Comparison of ENCODE assay signal across 34 mouse cellular contexts in the genomic region with DNA sequence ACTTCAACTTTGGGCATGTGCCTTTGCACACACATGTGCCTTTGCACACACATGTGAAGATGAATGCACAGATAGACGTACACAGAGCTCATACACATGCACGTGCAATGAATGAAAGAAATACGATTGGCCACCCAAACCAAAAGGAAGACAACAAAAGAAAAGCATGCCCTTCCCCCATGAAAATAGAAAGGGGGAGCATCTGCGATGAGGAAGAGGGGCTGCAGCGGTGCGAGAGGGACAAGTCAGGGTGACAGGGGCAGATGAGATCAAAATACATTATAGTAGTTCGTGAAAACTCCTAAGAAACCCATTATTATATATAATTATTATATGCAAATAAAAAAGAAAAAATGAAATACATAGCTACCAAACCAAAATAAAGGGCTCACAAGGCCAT.
"Had no signal": no experiment of that assay in that cellular context is flagged by ENCODE, and none has a peak within 500 bp of the region (broad histone marks: within the 10 kb centered on the region; RNA-seq: fewer than 3 reads in every experiment).

No protein-coding gene starts in this region.

- H3K4me3 ChIP-seq: heart, embryonic 12.5 days; heart, embryonic 13.5 days; heart, embryonic 15.5 days; hindbrain, embryonic 10.5 days; hindbrain, embryonic 12.5 days; hindbrain, embryonic 13.5 days; hindbrain, embryonic 15.5 days; intestine, embryonic 15.5 days; kidney, embryonic 15.5 days; layer of hippocampus, adult 2 months had no signal

- H3K4me2 ChIP-seq: heart, embryonic 11.5 days; heart, embryonic 12.5 days; heart, embryonic 13.5 days; heart, embryonic 15.5 days; hindbrain, embryonic 12.5 days; hindbrain, embryonic 13.5 days; hindbrain, embryonic 14.5 days; hindbrain, embryonic 15.5 days; intestine, embryonic 15.5 days; kidney, embryonic 15.5 days had no signal

- DNase-seq: heart, postnatal 10 days; heart, postnatal 14 days; heart, postnatal 36 days; heart, postnatal 4 days; kidney, adult 11 months; kidney, adult 18-20 months; kidney, adult 2 months; kidney, adult 8-10 months; kidney, adult 9 months; kidney, postnatal 10 days; kidney, postnatal 14 days; kidney, postnatal 25 days; kidney, postnatal 36 days; kidney, postnatal 4 days; layer of hippocampus, adult 9-11 months; layer of hippocampus, postnatal 36 days had no signal

- H3K27ac ChIP-seq: heart, embryonic 13.5 days; heart, embryonic 15.5 days; hindbrain, embryonic 10.5 days; hindbrain, embryonic 12.5 days; hindbrain, embryonic 13.5 days; hindbrain, embryonic 14.5 days; hindbrain, embryonic 15.5 days; hindbrain, postnatal 0 days; intestine, embryonic 15.5 days; kidney, embryonic 15.5 days; kidney, postnatal 0 days; layer of hippocampus, adult 2 months had no signal

- H3K4me1 ChIP-seq: heart, embryonic 12.5 days; heart, embryonic 13.5 days; heart, embryonic 15.5 days; hindbrain, embryonic 10.5 days; hindbrain, embryonic 12.5 days; hindbrain, embryonic 13.5 days; hindbrain, embryonic 15.5 days; intestine, embryonic 15.5 days; kidney, embryonic 15.5 days had no signal

- H3K9ac ChIP-seq: heart, embryonic 12.5 days; heart, embryonic 13.5 days; heart, embryonic 15.5 days; hindbrain, embryonic 12.5 days; hindbrain, embryonic 13.5 days; hindbrain, embryonic 14.5 days; hindbrain, embryonic 15.5 days; intestine, embryonic 15.5 days; kidney, embryonic 15.5 days had no signal

- ATAC-seq: hindbrain, embryonic 16.5 days; hindbrain, postnatal 0 days; inflammation-experienced regulatory T-cells, adult 6 months; intestine, embryonic 15.5 days; intestine, embryonic 16.5 days; intestine, postnatal 0 days had no signal

- H3K36me3 ChIP-seq: heart, embryonic 12.5 days; heart, embryonic 13.5 days; heart, embryonic 15.5 days; hindbrain, embryonic 10.5 days; hindbrain, embryonic 12.5 days; hindbrain, embryonic 13.5 days; hindbrain, embryonic 15.5 days; intestine, embryonic 15.5 days; kidney, embryonic 15.5 days had no signal

- H3K9me3 ChIP-seq: heart, embryonic 13.5 days; heart, embryonic 15.5 days; hindbrain, embryonic 15.5 days; intestine, embryonic 15.5 days had no signal

- H3K27me3 ChIP-seq: heart, embryonic 12.5 days; heart, embryonic 13.5 days; heart, embryonic 15.5 days; hindbrain, embryonic 12.5 days; hindbrain, embryonic 13.5 days; hindbrain, embryonic 15.5 days; intestine, embryonic 15.5 days; kidney, embryonic 15.5 days had no signal
